Mouse (Mus musculus): ENCODE results near the gene Etv3. TPM values are rescaled to one million over a fixed set of nuclear protein-coding genes. Genes with fewer than 3 reads are reported as not detected.

The Etv3 gene
- total RNA-seq, 2 experiments from 2014 or later = 14.7 to 15.7 TPM

GRCm38 (mm10) chr3:87511971-87512765 is 13.0 kb upstream of the Etv3 start:
- no peak for DNase-seq (ENCODE audit: extremely low spot score in 1 of 2, low spot score in 2 of 2)
- intact Hi-C loops (cut with DNase I) = no loop called here

- DNase-seq (ENCODE audit: extremely low spot score in 1 of 2, low spot score in 2 of 2) = peak in 1 of 2 experiments; percentile 66
- intact Hi-C loops (cut with DNase I) = no loop called here
Observed at GRCm38 (mm10) chr3:87515567-87516081, 9.6 kb upstream of the Etv3 start.

GRCm38 (mm10) chr3:87518425-87518824 is 6.8 kb upstream of the Etv3 start:
- DNase-seq (ENCODE audit: extremely low spot score in 1 of 2, low spot score in 2 of 2) = no peak
- intact Hi-C loops (cut with DNase I) = no loop called here

GRCm38 (mm10) chr3:87521126-87521525 is 4.1 kb upstream of the Etv3 start:
- intact Hi-C loops (cut with DNase I) = no loop called here
- DNase-seq (ENCODE audit: extremely low spot score in 1 of 2, low spot score in 2 of 2) = no peak

- intact Hi-C loops (cut with DNase I) = no loop called here
- no peak for DNase-seq (ENCODE audit: extremely low spot score in 1 of 2, low spot score in 2 of 2)
Observed at GRCm38 (mm10) chr3:87521833-87522232, 3.4 kb upstream of the Etv3 start.

GRCm38 (mm10) chr3:87523701-87524100 is 1.5 kb upstream of the Etv3 start:
- DNase-seq (ENCODE audit: extremely low spot score in 1 of 2, low spot score in 2 of 2) = no peak
- intact Hi-C loops (cut with DNase I) = no loop called here

GRCm38 (mm10) chr3:87525837-87526570 is 797 bp downstream of the Etv3 start:
- intact Hi-C loops (cut with DNase I) = loop anchor here (5.0 kb wide), 1 partner anchor 36 kb away; no protein-coding TSS in a partner anchor
- no peak for DNase-seq (ENCODE audit: extremely low spot score in 1 of 2, low spot score in 2 of 2)

- no peak for DNase-seq (ENCODE audit: extremely low spot score in 1 of 2, low spot score in 2 of 2)
- intact Hi-C loops (cut with DNase I) = loop anchor here (5.0 kb wide), 1 partner anchor 35 kb away; no protein-coding TSS in a partner anchor
Observed at GRCm38 (mm10) chr3:87527139-87527538, 1.9 kb downstream of the Etv3 start.

- DNase-seq (ENCODE audit: extremely low spot score in 1 of 2, low spot score in 2 of 2) = no peak
- intact Hi-C loops (cut with DNase I) = loop anchor here (5.0 kb wide), 1 partner anchor 34 kb away; no protein-coding TSS in a partner anchor
Observed at GRCm38 (mm10) chr3:87528021-87528420, 2.8 kb downstream of the Etv3 start.

- intact Hi-C loops (cut with DNase I) = loop anchor here (5.0 kb wide), 1 partner anchor 33 kb away; no protein-coding TSS in a partner anchor
- DNase-seq (ENCODE audit: extremely low spot score in 1 of 2, low spot score in 2 of 2) = no peak
Observed at GRCm38 (mm10) chr3:87528841-87529240, 3.6 kb downstream of the Etv3 start.

- intact Hi-C loops (cut with DNase I) = loop anchor here (5.0 kb wide), 1 partner anchor 33 kb away; no protein-coding TSS in a partner anchor
- no peak for DNase-seq (ENCODE audit: extremely low spot score in 1 of 2, low spot score in 2 of 2)
Observed at GRCm38 (mm10) chr3:87529568-87529967, 4.4 kb downstream of the Etv3 start.

- intact Hi-C loops (cut with DNase I) = no loop called here
- no peak for DNase-seq (ENCODE audit: extremely low spot score in 1 of 2, low spot score in 2 of 2)
Observed at GRCm38 (mm10) chr3:87530234-87530633, 5.0 kb downstream of the Etv3 start.

GRCm38 (mm10) chr3:87533667-87534378 is 8.6 kb downstream of the Etv3 start:
- DNase-seq (ENCODE audit: extremely low spot score in 1 of 2, low spot score in 2 of 2) = no peak
- intact Hi-C loops (cut with DNase I) = no loop called here

- intact Hi-C loops (cut with DNase I) = no loop called here
- DNase-seq (ENCODE audit: extremely low spot score in 1 of 2, low spot score in 2 of 2) = no peak
Observed at GRCm38 (mm10) chr3:87538034-87538433, 12.8 kb downstream of the Etv3 start.

GRCm38 (mm10) chr3:87540028-87540675 is 14.9 kb downstream of the Etv3 start:
- intact Hi-C loops (cut with DNase I) = no loop called here
- no peak for DNase-seq (ENCODE audit: extremely low spot score in 1 of 2, low spot score in 2 of 2)

- intact Hi-C loops (cut with DNase I) = no loop called here
Observed at GRCm38 (mm10) chr3:87540714-87541113, 15.5 kb downstream of the Etv3 start.

GRCm38 (mm10) chr3:87542481-87543215 is 17.4 kb downstream of the Etv3 start:
- DNase-seq (ENCODE audit: extremely low spot score in 1 of 2, low spot score in 2 of 2) = no peak

More at GRCm38 (mm10) chr3:87540714-87541113, 15.5 kb downstream of the Etv3 start:
- no peak for DNase-seq (ENCODE audit: extremely low spot score in 1 of 2, low spot score in 2 of 2)

GRCm38 (mm10) chr3:87545554-87545953 is 20.3 kb downstream of the Etv3 start:
- intact Hi-C loops (cut with DNase I) = no loop called here
- DNase-seq (ENCODE audit: extremely low spot score in 1 of 2, low spot score in 2 of 2) = no peak

More at GRCm38 (mm10) chr3:87542481-87543215, 17.4 kb downstream of the Etv3 start:
- intact Hi-C loops (cut with DNase I) = no loop called here

All from left cerebral cortex, postnatal 10 days (tissue).